Mouse (Mus musculus) spleen, embryonic (tissue): ENCODE measurements around the gene Syn3.

Experiments
- CTCF ChIA-PET: fragments of 350-600 bp; sonication (Branson Sonifier 250); formaldehyde crosslinking; loops from one replicate; lab custom pipeline; 2022; lab: Charles Lee

Syn3 gene

DNA sequence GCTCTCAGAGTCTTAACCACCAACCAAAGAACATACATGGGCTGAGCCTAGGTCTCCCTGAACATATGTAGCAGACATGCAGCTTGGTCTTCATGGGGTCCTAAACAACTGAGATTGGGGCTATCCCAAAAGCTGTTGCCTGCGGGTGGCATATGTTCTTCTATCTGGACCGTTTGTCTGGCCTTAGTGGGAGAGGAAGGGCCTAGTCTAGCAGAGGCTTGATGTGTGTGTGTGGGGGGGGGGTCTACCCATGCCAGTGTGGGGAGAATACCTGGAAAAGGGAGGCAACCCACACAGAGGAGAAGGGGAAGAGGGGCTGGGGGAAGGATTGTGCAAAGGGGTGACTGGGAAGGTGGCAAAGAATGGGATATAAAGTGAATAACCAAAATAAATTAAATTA lies 281.9 kb downstream of the Syn3 start:
- CTCF ChIA-PET: interaction anchor here (0.7 kb wide), 1 partner anchor 47 kb away, joined by 6 read pairs; no protein-coding TSS in a partner anchor

GRCm38 (mm10) chr10:86212062-86212461 lies 286.6 kb downstream of the Syn3 start:
- CTCF ChIA-PET: no interaction called here

GRCm38 (mm10) chr10:86203915-86204314 lies 294.8 kb downstream of the Syn3 start:
- CTCF ChIA-PET: no interaction called here

- CTCF ChIA-PET: no interaction called here
These were observed 295.5 kb downstream of the Syn3 start for GRCm38 (mm10) chr10:86203175-86203574.

DNA sequence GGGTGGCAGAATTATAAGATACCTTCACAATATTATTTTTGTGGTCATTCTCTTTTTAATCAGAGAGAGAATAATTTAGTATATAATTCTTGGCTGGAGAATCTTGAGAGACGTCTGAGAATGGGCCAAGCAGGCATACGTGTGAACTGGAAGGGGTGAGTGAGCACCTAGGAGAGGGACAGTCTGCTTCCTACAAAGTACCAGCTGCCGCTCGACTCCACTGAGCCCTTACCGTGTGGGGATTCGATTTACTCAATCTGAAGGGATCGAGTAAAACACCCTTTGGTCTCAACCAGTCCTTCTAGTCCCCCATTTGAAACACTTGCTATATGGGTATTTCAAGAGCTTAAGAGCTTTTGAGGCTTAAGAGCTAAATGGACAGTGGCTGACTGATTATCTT lies 296.9 kb downstream of the Syn3 start:
- CTCF ChIA-PET: no interaction called here

DNA sequence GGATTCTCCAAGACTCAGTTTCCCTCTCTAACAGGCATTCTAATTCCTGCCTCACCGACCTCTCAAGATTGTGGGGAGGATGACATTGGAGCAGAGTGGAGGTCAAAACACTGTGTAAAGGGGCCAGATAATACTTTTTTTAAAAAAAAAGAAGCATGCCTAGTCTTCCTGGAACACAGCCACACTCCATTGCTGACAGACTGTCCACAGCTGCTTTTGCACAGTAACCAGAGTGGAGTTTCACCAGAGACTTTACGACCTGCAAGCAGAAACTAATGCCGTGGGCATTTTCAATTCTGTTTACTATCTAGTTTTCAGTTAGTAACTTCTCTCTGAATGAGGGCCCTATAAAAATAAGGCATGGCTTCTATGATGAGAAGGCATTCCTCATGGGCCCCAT lies 297.7 kb downstream of the Syn3 start:
- CTCF ChIA-PET: no interaction called here

GRCm38 (mm10) chr10:86196414-86197025 lies 302.2 kb downstream of the Syn3 start:
- CTCF ChIA-PET: no interaction called here

- CTCF ChIA-PET: no interaction called here
These were observed 304.0 kb downstream of the Syn3 start for GRCm38 (mm10) chr10:86194722-86195121.

DNA sequence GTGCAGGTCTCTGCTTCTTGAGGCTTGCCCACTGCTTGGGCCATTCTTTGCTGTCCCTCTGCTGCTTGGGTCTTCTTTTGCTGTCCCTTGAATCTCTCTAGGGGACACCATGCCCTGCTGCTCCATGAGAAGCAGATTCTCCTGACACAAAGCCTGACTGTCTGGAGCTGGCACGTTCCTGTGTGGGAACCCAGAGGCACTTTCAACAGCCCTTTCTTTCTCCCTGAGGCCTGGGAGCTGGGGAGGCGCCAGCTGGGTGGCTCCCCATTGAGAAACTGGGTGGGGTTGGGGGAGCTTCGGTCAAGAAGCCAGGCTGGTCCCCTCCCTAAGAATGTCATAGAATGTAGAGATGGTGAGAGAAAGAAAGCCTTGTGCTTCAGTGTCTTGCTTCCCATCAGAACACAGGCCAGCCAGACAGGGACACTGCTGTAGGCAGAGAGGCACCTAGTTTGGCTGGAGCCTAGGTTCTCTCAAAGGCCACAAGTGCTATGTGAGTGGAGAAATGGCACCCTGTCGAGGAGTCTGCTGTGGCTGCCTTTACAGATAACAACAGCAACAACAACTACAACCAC lies 304.7 kb downstream of the Syn3 start:
- CTCF ChIA-PET: no interaction called here

DNA sequence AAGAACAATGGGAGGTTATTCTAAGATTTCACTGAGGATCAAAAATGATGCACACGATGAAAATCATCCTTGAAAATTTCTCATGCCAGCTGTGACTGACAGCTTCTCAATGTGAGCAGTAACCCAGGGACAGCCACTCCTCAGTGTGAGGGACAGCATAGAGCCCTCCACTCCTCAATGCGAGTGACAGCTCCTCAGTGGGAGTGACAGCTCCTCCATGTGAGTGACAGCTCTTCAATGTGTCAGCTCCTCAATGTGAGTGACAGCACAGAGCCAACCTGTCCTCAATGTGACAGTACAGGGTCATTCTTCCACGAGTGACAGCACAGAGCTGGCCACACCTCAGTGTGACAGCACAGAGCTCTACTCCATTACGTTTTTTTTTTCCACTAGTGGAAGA lies 310.1 kb downstream of the Syn3 start:
- CTCF ChIA-PET: no interaction called here

GRCm38 (mm10) chr10:86187881-86188280 lies 310.8 kb downstream of the Syn3 start:
- CTCF ChIA-PET: no interaction called here

GRCm38 (mm10) chr10:86183148-86183885 lies 315.4 kb downstream of the Syn3 start:
- CTCF ChIA-PET: no interaction called here

DNA sequence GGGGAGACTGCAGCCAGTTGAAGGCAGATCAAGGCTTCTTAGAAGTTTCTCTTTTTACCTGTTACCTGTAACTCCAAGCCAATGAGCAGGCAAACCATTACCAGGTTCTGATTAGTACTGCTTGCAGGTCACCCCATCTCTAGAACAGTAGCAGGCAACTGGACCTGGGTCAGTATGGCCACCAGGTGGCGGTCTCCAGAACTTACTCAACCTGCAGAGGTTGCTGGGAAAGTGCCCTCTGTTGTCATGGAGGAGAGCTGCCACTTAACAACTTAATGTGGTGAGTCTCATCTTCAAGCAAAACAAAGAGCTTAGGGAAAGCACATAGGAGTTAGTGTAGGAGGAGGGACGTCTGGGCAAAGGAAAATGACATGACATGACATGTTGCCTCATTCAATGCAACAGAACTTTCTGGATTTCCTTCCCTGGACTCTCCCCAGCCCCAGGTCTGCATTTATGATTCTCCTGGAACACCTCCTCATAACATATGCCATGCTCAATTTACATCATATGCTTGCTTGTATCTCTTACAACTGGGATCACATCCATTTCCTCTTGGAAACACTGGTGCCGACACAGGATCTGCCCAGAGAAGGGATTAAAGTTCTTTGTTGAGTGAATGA lies 316.4 kb downstream of the Syn3 start:
- CTCF ChIA-PET: no interaction called here

GRCm38 (mm10) chr10:86176411-86176810 lies 322.3 kb downstream of the Syn3 start:
- CTCF ChIA-PET: no interaction called here

GRCm38 (mm10) chr10:86174017-86174416 lies 324.7 kb downstream of the Syn3 start:
- CTCF ChIA-PET: no interaction called here

GRCm38 (mm10) chr10:86173284-86173683 lies 325.4 kb downstream of the Syn3 start:
- CTCF ChIA-PET: no interaction called here

DNA sequence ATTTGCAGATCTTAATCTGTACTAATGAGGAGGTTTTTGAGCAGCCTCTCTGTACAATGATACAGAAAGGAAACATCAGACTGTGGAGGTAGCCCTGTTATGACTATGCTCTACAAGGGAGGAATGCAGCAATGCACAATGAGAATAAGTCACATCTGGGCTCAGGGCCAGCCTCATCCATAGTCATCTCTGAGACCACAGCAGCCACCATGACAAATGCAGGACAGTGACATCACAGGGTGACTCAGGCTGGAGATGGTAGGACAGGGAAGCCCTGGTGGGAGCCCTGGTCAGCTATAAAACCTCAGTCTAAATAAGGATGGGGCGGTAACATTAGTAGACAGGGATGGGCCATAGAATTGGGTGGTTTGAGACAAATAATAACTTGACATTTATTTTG lies 327.4 kb downstream of the Syn3 start:
- CTCF ChIA-PET: no interaction called here

- CTCF ChIA-PET: no interaction called here
These were observed 330.6 kb downstream of the Syn3 start for GRCm38 (mm10) chr10:86168084-86168483.

GRCm38 (mm10) chr10:86166854-86167268 lies 331.8 kb downstream of the Syn3 start:
- CTCF ChIA-PET: interaction anchor here (0.8 kb wide), 1 partner anchor 88 kb away, joined by 3 read pairs; no protein-coding TSS in a partner anchor

- CTCF ChIA-PET: no interaction called here
These were observed 334.6 kb downstream of the Syn3 start for GRCm38 (mm10) chr10:86164098-86164497.

DNA sequence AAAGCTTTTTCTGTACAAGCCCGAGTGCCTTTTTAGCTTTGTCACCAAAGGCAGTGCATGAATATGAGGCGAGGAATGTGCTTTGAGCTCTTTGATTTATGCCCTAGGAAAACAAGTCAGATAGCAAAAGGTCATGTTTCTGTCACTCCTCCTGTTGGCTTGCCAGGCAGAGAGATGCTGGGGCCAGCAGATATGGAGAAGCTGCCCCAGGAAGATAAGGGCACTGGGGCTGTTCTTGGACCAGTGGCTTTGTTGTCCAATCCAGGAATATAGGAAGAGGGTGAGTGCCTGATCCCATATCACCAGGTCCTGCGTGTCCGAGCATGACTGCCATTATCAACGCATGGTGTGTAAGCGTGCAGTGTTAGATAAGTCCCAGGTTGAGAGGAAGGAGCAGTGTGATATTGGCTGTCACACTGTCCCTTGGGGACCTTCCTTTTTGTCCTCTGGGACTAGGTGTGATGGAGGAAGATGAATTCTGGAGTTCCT lies 336.9 kb downstream of the Syn3 start:
- CTCF ChIA-PET: no interaction called here

- CTCF ChIA-PET: no interaction called here
These were observed 340.3 kb downstream of the Syn3 start for GRCm38 (mm10) chr10:86158198-86158899.
